Mouse (Mus musculus): Measurements from ENCODE around the gene Tgif2lx1.
"Not testable (repeated sequence)": the region's sequence is repeated elsewhere in the genome, so short reads cannot be mapped to it uniquely, and the experiment has no call there.

Tgif2lx1 gene

DNA sequence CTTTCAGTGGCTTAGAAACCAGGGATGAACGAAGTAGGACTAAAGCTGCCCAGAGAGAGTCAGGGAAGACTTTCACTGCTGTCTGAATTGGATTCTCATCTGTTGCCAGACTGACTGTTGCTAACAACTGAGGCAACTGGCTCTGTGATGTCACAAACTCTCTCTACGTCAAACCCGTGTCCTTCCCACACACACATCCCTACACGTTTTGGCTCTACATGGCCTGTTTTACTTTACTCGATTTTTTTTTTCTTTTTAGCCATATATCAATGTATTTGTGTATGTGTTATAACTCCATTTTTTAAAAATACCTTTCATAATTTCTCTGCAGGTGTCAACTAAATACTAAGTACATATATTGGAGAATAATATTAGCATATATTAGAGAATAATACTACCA lies at the start of gene Tgif2lx1:
Gene Tgif2lx1, minus strand, starts transcription at position 101 of the 400 bp plus-strand sequence.
- not testable (repeated sequence) for DNase-seq (ENCODE audit: low spot score in 2 of 2)

Measured in natural killer cell, adult 2 months (primary cell).